Mouse (Mus musculus) ES-E14 (cell line): ENCODE measurements at regions not wholly inside any gene's neighbourhood (a gene's known extent, or its start where the extent isn't known, plus 50 kb on each side); places are given as distances from the start of the nearest gene placed in this dataset.

Experiments used
- CHD2 ChIP-seq: IDR thresholded peaks from 2 replicates; pipeline ENCODE4 v1.6.1; 2014; ENCODE audit warnings: mild to moderate bottlenecking, low read depth, low read length, inconsistent platforms
- HCFC1 ChIP-seq: IDR thresholded peaks from 2 replicates; pipeline ENCODE4 v1.6.1; 2012; ENCODE audit warnings: low read length, inconsistent platforms, borderline replicate concordance; ENCODE audit not compliant: insufficient read depth
- MAFK ChIP-seq: IDR thresholded peaks from 2 replicates; pipeline ENCODE4 v1.6.1; 2014; ENCODE audit warnings: mild to moderate bottlenecking, low read depth, low read length, inconsistent platforms; ENCODE audit not compliant: insufficient read depth
- ZC3H11A ChIP-seq: IDR thresholded peaks from 2 replicates; pipeline ENCODE4 v1.6.1; 2012; ENCODE audit warnings: low read depth, mild to moderate bottlenecking, inconsistent platforms, low read length, borderline replicate concordance
- ZNF384 ChIP-seq: IDR thresholded peaks from 2 replicates; pipeline ENCODE4 v1.6.1; 2012; ENCODE audit warnings: low read depth, low read length, inconsistent platforms

- TF ChIP-seq ZC3H11A, result no peak
- no peak for TF ChIP-seq HCFC1
- TF ChIP-seq ZNF384, result no peak
- TF ChIP-seq CHD2, result no peak
- TF ChIP-seq MAFK, result no peak
These were observed 90.2 kb upstream of the Mapk10 start for GRCm38 (mm10) chr5:103301303-103301702.
